Mouse (Mus musculus): Measurements from ENCODE around the gene Col2a1.

Col2a1 gene

GRCm38 (mm10) chr15:98003822-98004739 lies at the start of gene Col2a1:
TSS of gene Col2a1 (minus strand) at chr15:98004695.
- no peak for DNase-seq

GRCm38 (mm10) chr15:98051685-98052084 lies 47.2 kb upstream of the Col2a1 start:
- no peak for DNase-seq

- DNase-seq, result no peak
Measured at GRCm38 (mm10) chr15:98048918-98049700, 44.6 kb upstream of the Col2a1 start.

- DNase-seq, result no peak
Measured at GRCm38 (mm10) chr15:98044387-98044786, 39.9 kb upstream of the Col2a1 start.

- DNase-seq, result no peak
Measured at GRCm38 (mm10) chr15:98043967-98044366, 39.5 kb upstream of the Col2a1 start.

GRCm38 (mm10) chr15:98042508-98042907 lies 38.0 kb upstream of the Col2a1 start:
- no peak for DNase-seq

- no peak for DNase-seq
Measured at GRCm38 (mm10) chr15:98039682-98040081, 35.2 kb upstream of the Col2a1 start.

- DNase-seq, result no peak
Measured at GRCm38 (mm10) chr15:98036578-98036977, 32.1 kb upstream of the Col2a1 start.

- DNase-seq, result no peak
Measured at GRCm38 (mm10) chr15:98035076-98035755, 30.7 kb upstream of the Col2a1 start.

- DNase-seq, result no peak
Measured at GRCm38 (mm10) chr15:98033233-98033748, 28.8 kb upstream of the Col2a1 start.

- no peak for DNase-seq
Measured at GRCm38 (mm10) chr15:98029798-98030197, 25.3 kb upstream of the Col2a1 start.

GRCm38 (mm10) chr15:98026967-98027904 lies 22.7 kb upstream of the Col2a1 start:
- DNase-seq, result no peak

GRCm38 (mm10) chr15:98025611-98026010 lies 21.1 kb upstream of the Col2a1 start:
- DNase-seq, result no peak

- no peak for DNase-seq
Measured at GRCm38 (mm10) chr15:98023137-98023536, 18.6 kb upstream of the Col2a1 start.

- no peak for DNase-seq
Measured at GRCm38 (mm10) chr15:98021886-98022285, 17.4 kb upstream of the Col2a1 start.

GRCm38 (mm10) chr15:98019047-98019446 lies 14.6 kb upstream of the Col2a1 start:
- DNase-seq, result no peak

GRCm38 (mm10) chr15:98017925-98018324 lies 13.4 kb upstream of the Col2a1 start:
- DNase-seq, result no peak

- no peak for DNase-seq
Measured at GRCm38 (mm10) chr15:98012810-98013209, 8.3 kb upstream of the Col2a1 start.

- no peak for DNase-seq
Measured at GRCm38 (mm10) chr15:98005181-98005580, 686 bp upstream of the Col2a1 start.

- no peak for DNase-seq
Measured at GRCm38 (mm10) chr15:98004740-98005159, 255 bp upstream of the Col2a1 start.

- peak in 1 of 2 experiments; percentile 13 for DNase-seq
Measured at GRCm38 (mm10) chr15:98002991-98003821, 1.3 kb downstream of the Col2a1 start.
